Mouse (Mus musculus) CH12.LX (cell line): ENCODE measurements around the gene Pacs1.

Experiments used
- EP300 ChIP-seq: IDR thresholded peaks from 2 replicates; pipeline ENCODE4 v1.6.1; 2011; ENCODE audit warnings: low read length, improper control_type of control experiment
- ZKSCAN1 ChIP-seq: IDR thresholded peaks from 2 replicates; pipeline ENCODE4 v1.6.1; 2012; ENCODE audit warnings: low read depth, inconsistent platforms, low read length, improper control_type of control experiment, borderline replicate concordance

DNA sequence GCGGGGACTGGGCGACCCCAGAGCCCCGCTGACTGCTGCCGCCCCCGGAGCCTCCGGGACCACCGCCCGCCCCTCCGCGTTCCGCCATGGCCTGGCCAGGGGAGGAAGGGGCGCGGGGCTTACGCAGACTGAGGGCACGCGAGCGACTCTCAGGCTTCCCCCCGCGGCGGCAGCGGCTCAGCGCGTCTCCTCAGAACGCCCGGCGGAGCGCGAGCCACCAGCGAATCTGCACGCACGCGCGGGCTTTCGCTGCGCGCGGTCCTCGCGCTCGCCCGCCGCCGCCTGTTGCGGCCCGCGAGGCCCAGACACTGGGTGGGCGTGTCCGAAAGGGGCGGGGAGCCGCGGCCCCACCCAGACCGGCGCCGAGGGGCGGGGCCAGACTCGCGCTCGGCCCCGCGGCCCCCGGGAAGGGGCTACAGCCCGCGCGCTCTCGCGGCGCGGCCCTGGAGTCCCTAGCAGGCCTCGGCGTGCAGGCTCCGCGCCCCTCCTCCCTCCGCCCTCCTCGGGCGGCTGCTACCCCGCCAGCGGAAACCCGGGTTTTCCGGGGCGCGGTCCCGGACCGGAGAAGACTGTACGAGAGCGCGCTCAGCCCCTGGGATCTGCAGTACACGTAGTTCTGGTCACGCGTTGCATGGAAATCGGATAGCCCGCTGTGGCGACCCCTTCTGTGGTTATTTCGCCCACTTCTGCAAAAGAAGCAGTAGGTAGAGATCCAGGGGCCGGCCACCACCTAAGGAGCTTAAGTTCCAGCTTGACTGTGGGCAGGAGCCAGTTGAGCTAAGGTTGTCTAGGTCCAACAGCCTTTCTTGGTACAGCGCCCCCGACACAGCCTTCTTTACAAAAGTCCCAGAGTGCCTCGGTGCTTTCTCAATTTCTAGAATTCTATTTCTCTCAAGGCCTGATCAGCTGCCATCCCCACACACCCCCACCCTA, at the start of gene Pacs1:
- TF ChIP-seq ZKSCAN1 (no peak), EP300 (no peak)
